Mouse (Mus musculus): Measurements from ENCODE around the gene Htatsf1.

Gene Htatsf1

GRCm38 (mm10) chrX:57053174-57053992 is at the start of gene Htatsf1:
Gene Htatsf1 (plus strand): TSS chrX:57053583.
- in situ Hi-C loops (cut with MboI, MseI), result no loop called here

GRCm38 (mm10) chrX:57012891-57013290 is 40.5 kb upstream of the Htatsf1 start:
- in situ Hi-C loops (cut with MboI, MseI), result no loop called here

- in situ Hi-C loops (cut with MboI, MseI), result no loop called here
Measured at GRCm38 (mm10) chrX:57042774-57043173, 10.6 kb upstream of the Htatsf1 start, which contains the start of gene Brs3. Gene Brs3 (plus strand): TSS chrX:57043074.

- in situ Hi-C loops (cut with MboI, MseI), result no loop called here
Measured at GRCm38 (mm10) chrX:57043869-57044268, 9.5 kb upstream of the Htatsf1 start.

GRCm38 (mm10) chrX:57052848-57053173 is 572 bp upstream of the Htatsf1 start:
- in situ Hi-C loops (cut with MboI, MseI), result no loop called here

- in situ Hi-C loops (cut with MboI, MseI), result no loop called here
Measured at GRCm38 (mm10) chrX:57053993-57054385, 606 bp downstream of the Htatsf1 start.

- in situ Hi-C loops (cut with MboI, MseI), result no loop called here
Measured at GRCm38 (mm10) chrX:57081496-57081895, 28.1 kb downstream of the Htatsf1 start.

GRCm38 (mm10) chrX:57087806-57088205 is 34.4 kb downstream of the Htatsf1 start, which contains the start of gene Vgll1:
Gene Vgll1 (plus strand): TSS chrX:57088106.
- in situ Hi-C loops (cut with MboI, MseI), result no loop called here

- in situ Hi-C loops (cut with MboI, MseI), result no loop called here
Measured at GRCm38 (mm10) chrX:57103415-57103814, 50.0 kb downstream of the Htatsf1 start.

- in situ Hi-C loops (cut with MboI, MseI), result no loop called here
Measured at GRCm38 (mm10) chrX:57106956-57107355, 53.6 kb downstream of the Htatsf1 start.

Measured in regulatory T cell (primary cell).